Mouse (Mus musculus): Measurements from ENCODE around the gene Dnaic1. TPM values are rescaled to one million over a fixed set of nuclear protein-coding genes. Genes with fewer than 3 reads are reported as not detected.

The Dnaic1 gene
- total RNA-seq, 4 experiments from 2014 or later: 1.7 to 6.2 (median 3.5) TPM

- DNase-seq (ENCODE audit: low spot score): no peak
Measured at GRCm38 (mm10) chr4:41635906-41636305, 66.3 kb downstream of the Dnaic1 start.

- DNase-seq (ENCODE audit: low spot score): no peak
Measured at GRCm38 (mm10) chr4:41636366-41636765, 66.8 kb downstream of the Dnaic1 start.

DNA sequence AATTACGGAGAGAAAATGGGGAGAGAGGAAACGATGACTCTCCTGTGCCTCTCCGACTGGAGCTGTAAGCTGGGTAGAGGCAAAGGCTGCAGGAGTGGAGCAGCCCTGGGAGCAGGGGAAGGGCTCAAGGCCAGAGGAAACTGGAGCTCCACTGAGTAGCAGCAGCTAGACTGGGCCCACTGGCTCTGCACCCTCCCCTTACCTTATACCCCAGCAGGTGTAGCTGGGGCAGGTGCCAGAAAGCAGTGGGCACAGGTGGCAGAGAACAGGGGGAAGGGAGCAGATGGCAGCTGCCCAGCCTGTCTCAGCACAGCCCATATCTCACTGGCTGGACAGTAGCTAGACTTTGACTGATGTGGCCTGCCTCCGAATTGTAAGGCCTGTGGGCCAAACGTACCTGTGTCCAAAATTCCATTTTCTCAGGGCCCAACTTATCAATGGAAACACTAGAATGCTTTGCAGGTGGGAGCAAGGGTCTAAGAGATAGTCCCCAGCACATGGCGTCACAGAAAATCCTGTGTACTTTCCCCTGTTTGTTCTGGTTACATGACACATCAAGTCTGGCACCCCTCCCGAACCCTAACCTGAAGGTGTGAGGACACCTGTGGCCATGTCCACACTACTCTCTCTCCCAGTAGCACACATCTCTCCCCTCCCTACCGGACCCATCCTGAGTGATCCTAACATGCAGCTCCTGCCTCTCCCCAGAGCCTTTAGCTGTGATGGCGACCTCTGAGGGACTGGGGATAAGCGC lies 67.5 kb downstream of the Dnaic1 start:
- DNase-seq (ENCODE audit: low spot score): no peak

DNA sequence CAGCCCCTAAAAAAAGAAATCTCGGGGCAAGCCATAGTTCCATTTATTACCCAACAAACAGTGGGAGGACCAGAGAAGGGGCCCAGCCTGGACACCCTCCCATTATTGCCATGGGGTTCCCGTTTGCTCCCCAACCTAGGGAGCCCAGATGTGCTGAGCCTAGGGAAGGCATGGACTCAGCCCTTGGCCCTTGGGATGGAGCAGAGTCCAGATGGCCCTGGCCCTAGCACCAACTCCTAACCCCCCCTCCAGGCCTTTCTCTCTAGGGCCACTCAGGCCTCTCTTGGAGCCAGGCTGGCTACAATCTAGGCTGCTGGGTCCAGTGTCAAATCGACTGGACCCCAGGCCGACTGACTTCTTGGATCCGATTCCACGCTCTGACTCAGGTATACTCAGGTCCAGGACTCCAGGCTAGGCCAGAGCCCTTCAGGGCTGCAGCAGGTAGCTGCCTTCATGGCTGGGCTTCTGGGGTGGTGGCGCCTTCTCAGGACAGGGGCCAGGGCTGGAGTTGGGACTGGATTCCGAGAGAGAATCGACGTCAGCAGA lies 68.7 kb downstream of the Dnaic1 start:
- DNase-seq (ENCODE audit: low spot score): no peak

DNA sequence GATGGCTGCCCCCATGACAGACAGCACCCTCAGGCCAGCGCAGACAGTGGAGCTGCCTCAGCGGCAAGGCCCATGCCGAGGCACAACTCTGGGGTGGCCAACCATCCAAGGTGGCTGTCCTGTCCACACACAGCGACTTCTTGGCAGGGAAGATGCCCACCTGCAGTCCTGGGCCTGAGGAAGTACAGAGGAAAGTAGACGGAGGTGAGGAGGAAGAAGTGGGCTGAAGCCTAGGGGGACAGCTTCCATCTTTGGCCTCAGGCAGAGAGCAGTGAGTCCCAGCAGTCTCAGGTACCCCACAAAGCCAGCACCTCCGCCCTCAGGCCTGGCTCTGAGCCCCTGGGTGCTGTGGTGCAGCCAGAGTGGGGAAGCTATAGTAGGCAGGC lies 69.2 kb downstream of the Dnaic1 start:
- DNase-seq (ENCODE audit: low spot score): no peak

- no peak for DNase-seq (ENCODE audit: low spot score)
Measured at GRCm38 (mm10) chr4:41639214-41639841, 69.8 kb downstream of the Dnaic1 start.

DNA sequence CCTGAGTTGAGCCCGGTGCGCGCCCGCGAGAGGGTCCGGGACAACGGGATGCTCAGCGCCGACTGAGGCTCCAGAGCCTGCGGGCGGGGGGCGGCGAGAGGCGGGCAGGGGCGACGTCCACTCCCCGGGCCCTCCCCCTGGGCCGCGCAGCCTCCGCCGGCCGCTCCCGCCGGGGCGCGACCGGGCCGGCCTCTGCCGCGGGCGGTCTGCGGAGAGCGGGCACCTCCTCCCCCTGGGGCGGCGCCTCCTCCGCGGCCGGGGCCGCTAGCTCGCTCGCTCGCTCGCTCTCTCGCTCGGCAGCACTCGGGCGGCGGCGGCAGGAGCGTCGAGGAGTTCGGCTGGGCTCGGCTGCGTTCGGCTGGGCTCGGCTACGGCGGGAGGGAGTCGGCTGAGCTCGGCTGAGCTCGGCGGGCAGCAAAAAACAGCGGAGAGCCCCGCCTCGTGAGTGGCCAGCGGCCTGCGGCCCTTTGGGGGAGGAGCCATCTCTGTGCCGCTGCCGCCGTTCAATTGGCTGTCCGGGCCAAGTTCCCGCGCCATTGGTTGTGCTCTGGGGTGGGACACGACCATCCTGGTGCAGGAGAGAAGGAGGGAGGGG lies 70.4 kb downstream of the Dnaic1 start, which contains the start of gene Enho:
TSS of gene Enho (minus strand) at position 412 of the 595 bp plus-strand sequence.
- DNase-seq (ENCODE audit: low spot score): peak; percentile 89

GRCm38 (mm10) chr4:41641199-41641822 lies 71.7 kb downstream of the Dnaic1 start:
- DNase-seq (ENCODE audit: low spot score): no peak

DNA sequence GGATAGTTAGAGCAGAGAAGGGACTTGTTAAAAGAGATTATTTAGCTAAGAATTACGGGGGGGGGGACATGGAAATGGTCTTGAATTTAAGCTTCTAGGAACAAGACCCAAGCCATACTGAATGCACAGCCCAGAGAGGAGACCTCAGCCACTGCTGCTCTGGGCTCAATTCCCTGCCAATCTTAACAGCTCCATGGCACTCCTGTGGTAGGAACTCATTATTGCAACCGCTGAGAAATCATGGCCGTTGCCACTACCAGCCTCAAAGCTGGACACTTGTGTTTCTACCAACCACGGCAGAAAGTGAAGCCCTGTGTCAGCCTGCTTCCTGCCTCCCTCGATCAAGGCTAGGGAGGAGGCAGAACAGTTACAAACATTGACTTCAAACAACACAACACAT lies 75.9 kb downstream of the Dnaic1 start:
- no peak for DNase-seq (ENCODE audit: low spot score)

DNA sequence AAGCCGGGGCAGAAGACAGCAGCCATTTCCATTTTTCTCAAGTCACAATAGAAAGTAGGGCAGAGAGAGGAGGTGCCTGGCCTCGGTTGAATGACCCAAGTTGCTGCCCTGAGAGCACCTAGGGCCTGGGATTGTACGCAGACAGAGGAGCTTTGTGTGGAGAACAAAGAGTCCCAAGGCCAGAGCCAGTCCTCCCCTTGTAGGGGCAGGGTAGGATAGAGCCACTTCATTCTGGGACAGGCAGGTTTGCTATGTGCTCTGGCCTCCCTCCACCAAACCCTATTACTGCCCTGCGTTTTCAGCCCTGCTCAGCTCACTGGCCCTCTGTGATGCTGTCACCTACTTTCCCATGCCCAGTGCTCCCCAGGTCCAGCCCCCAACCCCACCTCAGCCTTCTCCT lies 78.6 kb downstream of the Dnaic1 start:
- no peak for DNase-seq (ENCODE audit: low spot score)

- DNase-seq (ENCODE audit: low spot score): no peak
Measured at GRCm38 (mm10) chr4:41648627-41649026, 79.1 kb downstream of the Dnaic1 start.

DNA sequence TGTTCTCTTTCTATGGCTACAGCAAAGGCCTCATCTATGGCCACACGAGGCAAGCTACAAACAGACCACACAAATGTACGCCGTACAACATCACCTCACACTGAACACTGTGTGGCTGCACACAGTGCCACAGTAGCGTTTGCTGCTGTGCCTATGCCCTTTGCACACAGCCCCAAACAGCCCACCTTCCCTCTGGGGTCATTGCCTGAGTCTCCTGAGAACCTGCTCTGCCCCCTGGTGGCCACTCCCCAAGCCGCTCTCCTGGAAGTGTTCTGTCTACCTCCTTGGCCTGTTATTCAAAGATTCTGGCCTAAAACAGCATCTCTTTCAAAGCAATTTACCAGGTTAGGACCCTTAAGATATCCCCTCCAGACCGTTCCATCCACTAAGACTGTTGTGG lies 83.7 kb downstream of the Dnaic1 start:
- DNase-seq (ENCODE audit: low spot score): peak; percentile 51

DNA sequence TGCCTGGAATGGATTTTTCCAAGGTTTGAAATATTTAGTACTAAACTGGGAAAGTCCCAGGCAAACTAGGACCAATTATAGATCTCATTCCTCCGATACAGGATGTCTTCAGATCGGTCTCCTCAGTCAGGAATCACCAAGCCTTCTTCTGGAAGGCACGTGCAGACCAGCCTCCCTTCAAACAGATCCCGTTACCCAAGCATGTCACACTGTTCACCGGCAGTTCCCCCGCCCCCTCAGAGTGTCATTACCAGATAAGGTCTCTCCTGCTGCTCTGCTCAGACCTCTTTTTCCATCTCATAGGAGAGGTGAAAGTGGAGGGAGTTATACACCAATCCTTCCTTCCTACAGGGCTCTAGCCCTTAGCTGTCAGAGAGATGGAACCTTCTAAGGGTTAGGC lies 84.2 kb downstream of the Dnaic1 start:
- DNase-seq (ENCODE audit: low spot score): no peak

DNA sequence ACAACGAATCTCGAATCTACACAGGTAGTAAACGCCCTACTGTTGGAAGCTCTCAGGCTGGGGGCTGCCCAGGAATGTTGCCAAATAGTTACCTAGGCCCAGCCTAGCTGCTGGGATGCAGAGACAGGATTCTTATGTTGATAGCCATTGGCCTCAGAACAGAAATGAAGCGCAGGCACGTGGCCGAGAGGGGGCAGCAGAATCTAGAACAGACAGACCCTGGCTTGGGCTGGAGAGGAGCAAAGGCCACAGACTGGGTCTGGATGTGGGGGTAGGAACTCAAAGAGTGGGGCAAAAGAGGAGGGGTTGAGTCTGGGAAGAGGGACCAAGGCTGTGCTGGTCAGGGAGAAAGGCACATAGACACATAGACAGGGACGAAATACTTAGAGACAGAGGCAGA lies 84.6 kb downstream of the Dnaic1 start:
- DNase-seq (ENCODE audit: low spot score): peak; percentile 33

DNA sequence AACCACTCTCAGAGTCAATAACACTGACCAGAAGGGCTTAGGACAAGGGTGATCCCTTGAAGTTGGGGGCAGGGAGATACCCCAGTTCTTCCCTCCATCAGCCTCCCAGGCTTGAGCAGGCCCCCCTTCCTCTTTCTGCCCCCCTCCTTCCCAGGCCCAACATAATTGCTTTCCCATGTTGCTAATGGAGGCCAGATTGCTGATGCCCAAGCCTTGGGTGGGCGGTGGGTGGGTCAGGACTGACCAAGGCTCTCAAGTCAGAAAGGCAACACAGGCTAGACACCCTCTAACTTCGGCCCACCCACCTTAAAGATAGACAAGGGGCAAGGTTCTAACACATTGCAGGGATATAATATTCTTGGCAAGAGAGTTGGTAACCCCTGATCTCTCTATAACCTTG lies 86.0 kb downstream of the Dnaic1 start:
- no peak for DNase-seq (ENCODE audit: low spot score)

- DNase-seq (ENCODE audit: low spot score): no peak
Measured at GRCm38 (mm10) chr4:41658566-41659384, 89.2 kb downstream of the Dnaic1 start.

- no peak for DNase-seq (ENCODE audit: low spot score)
Measured at GRCm38 (mm10) chr4:41659556-41659955, 90.0 kb downstream of the Dnaic1 start.

GRCm38 (mm10) chr4:41660851-41661430 lies 91.4 kb downstream of the Dnaic1 start:
- no peak for DNase-seq (ENCODE audit: low spot score)

- no peak for DNase-seq (ENCODE audit: low spot score)
Measured at GRCm38 (mm10) chr4:41662723-41663122, 93.1 kb downstream of the Dnaic1 start.

GRCm38 (mm10) chr4:41663614-41664013 lies 94.0 kb downstream of the Dnaic1 start:
- no peak for DNase-seq (ENCODE audit: low spot score)

DNA sequence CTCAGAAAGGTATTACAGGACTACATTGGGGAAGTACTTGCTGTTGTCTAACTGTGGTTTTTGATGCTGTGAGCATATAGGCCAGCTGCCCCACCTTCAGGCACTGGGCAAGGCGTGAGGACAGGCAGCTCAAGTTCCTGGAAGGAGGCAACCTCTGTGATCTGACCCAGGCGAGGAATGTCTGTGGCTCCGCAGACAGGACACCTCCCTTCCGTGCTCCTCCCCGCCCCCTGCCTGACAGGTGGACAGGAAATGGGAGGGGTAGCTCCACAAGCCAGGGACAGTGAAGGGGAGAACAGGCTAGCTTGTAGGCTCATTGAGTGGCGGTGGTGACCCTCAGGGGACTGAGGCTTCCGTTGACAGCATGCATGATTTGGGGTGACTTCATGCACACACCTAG lies 95.0 kb downstream of the Dnaic1 start:
- DNase-seq (ENCODE audit: low spot score): no peak

Data from heart, adult 8-10 months (tissue).